ENCODE assay signal across 22 mouse cellular contexts in the genomic region with DNA sequence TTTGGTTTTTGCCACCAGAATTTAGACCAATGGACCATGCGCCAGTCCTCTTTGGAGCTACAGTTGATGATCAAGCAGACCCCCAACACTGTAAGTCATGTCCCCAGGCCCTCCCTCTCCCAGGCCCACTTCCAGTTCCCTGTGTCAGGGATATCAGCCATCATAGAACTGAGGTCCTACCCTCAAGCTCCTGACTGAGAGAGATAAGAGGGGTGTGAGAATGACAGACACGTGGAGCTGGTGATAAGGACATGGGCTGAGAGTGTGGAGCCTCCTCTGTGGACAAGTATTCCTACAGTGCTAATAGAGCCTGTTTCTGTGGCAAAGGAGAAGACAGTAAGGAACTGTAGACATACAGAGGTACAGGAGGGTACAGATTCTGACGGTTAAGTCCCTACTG. TPM values are rescaled to one million over a fixed set of nuclear protein-coding genes. Genes with fewer than 3 reads are reported as not detected.
DNase-seq lines count a peak whose midpoint lies in the region; ATAC-seq and TF ChIP-seq lines count a peak whose summit lies in the region.
"Had no signal": no experiment of that assay in that cellular context is flagged by ENCODE, and none has a peak within 500 bp of the region (broad histone marks: within the 10 kb centered on the region; RNA-seq: fewer than 3 reads in every experiment).

No protein-coding gene starts in this region.

- no peak overlapping the region for H3K4me3 ChIP-seq in heart, adult 2 months
- peak overlapping the region; percentile 14; the same call in 1 of the 2 replicates for H3K4me3 ChIP-seq in liver, embryonic 12.5 days
- H3K4me3 ChIP-seq: forebrain, embryonic 15.5 days; hindbrain, embryonic 12.5 days had no signal

- peak overlapping the region; percentile 61 for H3K4me2 ChIP-seq in liver, embryonic 12.5 days
- H3K4me2 ChIP-seq: forebrain, embryonic 15.5 days; hindbrain, embryonic 12.5 days had no signal

- no peak for TF ChIP-seq CTCF in heart, adult 2 months (IDR thresholded peaks at IDR 0.05)

- no peaks in the 10 kb centered on the region for H3K79me2 ChIP-seq in heart, adult 2 months (replicated peaks; ENCODE audit: control insufficient read depth, insufficient read depth, low read length)

- H3K9me3 ChIP-seq in liver, embryonic 12.5 days (replicated peaks): no peaks in the 10 kb centered on the region
- H3K9me3 ChIP-seq: forebrain, embryonic 15.5 days; hindbrain, embryonic 12.5 days had no signal

- DNase-seq in heart, adult 11 months: peak; percentile 18
- no peak for DNase-seq in heart, adult 2 months
- peak; percentile 42 to 68 for DNase-seq in spleen, postnatal 4 days (ENCODE audit: low spot score in 2 of 2)
- no peak for DNase-seq in spleen, adult 12 weeks (ENCODE audit: low spot score)
- DNase-seq in frontal cortex, postnatal 10 days (ENCODE audit: low spot score in 2 of 2): no peak
- DNase-seq in embryo, embryonic 9.5 days (ENCODE audit: extremely low spot score): no peak
- DNase-seq in right cerebral cortex, postnatal 4 days: no peak
- DNase-seq: cerebellum, adult 18-20 months; kidney, adult 2 months; layer of hippocampus, postnatal 36 days; left cerebral cortex, postnatal 4 days; lung, adult 2 months; lung, postnatal 4 days; midbrain, embryonic 14.5 days had no signal

- peak; percentile 99 for ATAC-seq in liver, embryonic 12.5 days
- ATAC-seq: activated CD4-positive, CD25-positive, alpha-beta regulatory T cell, adult 4 months; forebrain, embryonic 15.5 days had no signal

- intact Hi-C loops in heart, adult 2 months (cut with DNase I): loop anchor here (5.0 kb wide), 1 partner anchor 155 kb away; no protein-coding TSS in a partner anchor

- H3K27me3 ChIP-seq in heart, adult 2 months (ENCODE audit: control insufficient read depth, insufficient read depth, low read length): no peaks in the 10 kb centered on the region
- H3K27me3 ChIP-seq in liver, embryonic 12.5 days (replicated peaks): peaks cover 7% of the 10 kb centered on the region; the same call in 1 of the 2 replicates
- H3K27me3 ChIP-seq: forebrain, embryonic 15.5 days had no signal

- no peak overlapping the region for H3K9ac ChIP-seq in heart, adult 2 months (ENCODE audit: low read depth, low read length)
- peak overlapping the region; percentile 44 for H3K9ac ChIP-seq in liver, embryonic 12.5 days
- H3K9ac ChIP-seq: forebrain, embryonic 15.5 days; hindbrain, embryonic 12.5 days had no signal

- H3K36me3 ChIP-seq in heart, adult 2 months (ENCODE audit: control insufficient read depth, insufficient read depth, low read length): no peaks in the 10 kb centered on the region; the same call in 1 of the 2 replicates
- peaks cover 100% of the 10 kb centered on the region for H3K36me3 ChIP-seq in liver, embryonic 12.5 days

- no peak for TF ChIP-seq POLR2A in heart, adult 2 months (IDR thresholded peaks at IDR 0.05; ENCODE audit: insufficient read depth, low read depth, low read length)

- no peak overlapping the region for H3K27ac ChIP-seq in heart, adult 2 months
- peak overlapping the region; percentile 97 for H3K27ac ChIP-seq in liver, embryonic 12.5 days
- H3K27ac ChIP-seq: forebrain, embryonic 15.5 days; hindbrain, embryonic 12.5 days had no signal

- WGBS in heart, adult 2 months: 71% methylated on average over 3 of the region's 3 CpGs
- WGBS in liver, embryonic 12.5 days (ENCODE audit: insufficient replicate concordance): 30% methylated on average over 3 of the region's 3 CpGs

- no peaks in the 10 kb centered on the region for H3K4me1 ChIP-seq in heart, adult 2 months (ENCODE audit: control insufficient read depth, insufficient read depth, low read length)
- H3K4me1 ChIP-seq in liver, embryonic 12.5 days: peaks cover 50% of the 10 kb centered on the region
- H3K4me1 ChIP-seq: forebrain, embryonic 15.5 days; hindbrain, embryonic 12.5 days had no signal

- TF ChIP-seq EP300 in heart, adult 2 months (IDR thresholded peaks at IDR 0.05; ENCODE audit: insufficient read depth, low read depth, low read length): no peak

RNA-seq across cellular contexts. Expression of gene Nlgn3, which starts 11.4 kb away (rescaled TPM):
- total RNA-seq in heart, adult 2 months (2021): 1 to 10 TPM in 1 of 2 experiments, under 1 TPM in 1; 0.42 to 1.0 TPM
- 0.20 and 1.1 TPM in 2 replicates for polyA plus RNA-seq in heart, adult 2 months (2012; rRNA removed)
- 0.08 and 0.20 TPM in 2 replicates for polyA plus RNA-seq in liver, embryonic 12.5 days (2016; fragmentation: Nextera tagmentation; extraction: Ambion mirVana)

RNA-seq across cellular contexts. Expression of gene Med12, which starts 13.7 kb away (rescaled TPM):
- 10 to 100 TPM; 20.2 to 21.2 TPM for total RNA-seq in heart, adult 2 months (2021)
- 61.9 and 76.3 TPM in 2 replicates for polyA plus RNA-seq in heart, adult 2 months (2012; rRNA removed)
- polyA plus RNA-seq in liver, embryonic 12.5 days (2016; fragmentation: Nextera tagmentation; extraction: Ambion mirVana): 24.8 and 28.5 TPM in 2 replicates

RNA-seq across cellular contexts. Expression of gene Gm20489, which starts 18.7 kb away (rescaled TPM):
- under 1 TPM in 1 of 2 experiments, not detected in 1; 0.31 TPM for total RNA-seq in heart, adult 2 months (2021)
- polyA plus RNA-seq in heart, adult 2 months (2012; rRNA removed): not detected in 2 replicates
- not detected in 2 replicates for polyA plus RNA-seq in liver, embryonic 12.5 days (2016; fragmentation: Nextera tagmentation; extraction: Ambion mirVana)
- total RNA-seq: adrenal gland, postnatal 4 days; gastrocnemius, adult 8-10 months; layer of hippocampus, postnatal 36 days; left cerebral cortex, postnatal 4 days had no signal
- polyA plus RNA-seq: activated CD4-positive, CD25-positive, alpha-beta regulatory T cell, adult 4 months; forebrain, embryonic 15.5 days; heart, embryonic 14.5 days; hindbrain, embryonic 12.5 days; kidney, adult 2 months; large intestine, adult 2 months; lung, adult 2 months; midbrain, embryonic 14.5 days had no signal

RNA-seq across cellular contexts. Expression of gene Il2rg, which starts 19.5 kb away (rescaled TPM):
- 1 to 10 TPM; 7.9 to 9.8 TPM for total RNA-seq in heart, adult 2 months (2021)
- 15.8 and 19.2 TPM in 2 replicates for polyA plus RNA-seq in heart, adult 2 months (2012; rRNA removed)
- 11.9 and 12.2 TPM in 2 replicates for polyA plus RNA-seq in liver, embryonic 12.5 days (2016; fragmentation: Nextera tagmentation; extraction: Ambion mirVana)

RNA-seq across cellular contexts. Expression of gene Gm614, which starts 23.8 kb away (rescaled TPM):
- total RNA-seq in heart, adult 2 months (2021): not detected
- polyA plus RNA-seq in heart, adult 2 months (2012; rRNA removed): 0.41 TPM in 1 of 2 replicates, not detected in the other
- polyA plus RNA-seq in liver, embryonic 12.5 days (2016; fragmentation: Nextera tagmentation; extraction: Ambion mirVana): not detected in 2 replicates
- total RNA-seq: gastrocnemius, adult 8-10 months; layer of hippocampus, postnatal 36 days; left cerebral cortex, postnatal 4 days had no signal
- polyA plus RNA-seq: forebrain, embryonic 15.5 days; heart, embryonic 14.5 days; hindbrain, embryonic 12.5 days; kidney, adult 2 months; large intestine, adult 2 months; midbrain, embryonic 14.5 days had no signal

Comparison
In these comparisons a context has a peak if more than half of its experiments do, and no peak if none do; other contexts are left out.
1. DNase-seq: peak in heart, adult 11 months (single experiment) and spleen, postnatal 4 days (2 of 2); none in heart, adult 2 months (0 of 2), spleen, adult 12 weeks (single experiment), frontal cortex, postnatal 10 days (0 of 2), embryo, embryonic 9.5 days (single experiment) and right cerebral cortex, postnatal 4 days (single experiment).